In the genomic region with DNA sequence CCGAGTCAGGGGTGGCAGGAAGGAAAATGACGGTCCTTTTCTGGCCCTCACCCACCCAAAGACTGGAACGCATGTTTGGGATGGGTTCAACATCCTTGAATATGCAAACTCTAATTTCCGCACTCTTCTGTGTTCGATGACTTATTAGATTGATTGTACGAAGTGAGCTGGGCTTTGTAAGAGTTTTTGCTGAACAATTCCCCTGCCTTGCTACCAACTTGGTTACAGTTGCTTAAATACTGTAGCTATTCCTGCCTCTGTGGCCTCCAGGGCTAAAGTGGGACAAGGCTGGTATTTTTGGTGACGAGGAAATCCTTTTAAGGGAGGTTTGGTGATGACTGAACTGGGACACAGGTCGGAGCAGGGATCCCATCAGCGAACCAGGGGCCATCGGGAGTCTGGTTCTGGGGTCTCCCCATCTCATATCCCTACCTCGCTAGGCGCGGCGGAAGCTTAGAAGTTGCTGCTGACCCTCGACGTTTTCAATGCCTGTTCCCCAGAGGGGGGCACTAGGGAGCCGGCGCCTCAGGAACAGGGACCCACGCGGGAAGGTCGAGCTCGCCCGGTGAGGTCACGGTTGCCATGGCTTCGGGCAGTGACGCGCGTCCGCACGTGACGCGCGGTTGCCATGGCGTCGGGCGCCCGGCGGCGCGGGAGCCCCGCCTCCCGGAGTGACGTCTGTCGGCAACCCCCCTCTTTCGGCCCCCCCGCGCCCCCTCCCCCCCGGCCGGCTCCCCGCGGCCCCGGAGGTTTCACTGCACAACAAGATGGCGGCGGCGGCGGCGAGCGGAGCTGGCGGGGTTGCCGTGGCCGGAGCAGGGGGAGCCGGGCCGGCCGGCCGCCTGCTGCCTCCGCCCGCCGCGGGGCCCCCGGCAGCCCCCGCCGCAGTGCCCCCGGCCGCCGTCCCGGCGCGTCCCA, we compare ENCODE assay signal across 8 mouse cellular contexts. TPM values are rescaled to one million over a fixed set of nuclear protein-coding genes. Genes with fewer than 3 reads are reported as not detected.
DNase-seq lines count a peak whose midpoint lies in the region; ATAC-seq and TF ChIP-seq lines count a peak whose summit lies in the region.

A gene (minus strand): TSS at position 600 of the 918 bp plus-strand sequence.
A gene (plus strand): TSS at position 730 of the 918 bp plus-strand sequence.

- peak within 1 kb of the TSS; percentile 93 for H3K4me2 ChIP-seq in heart, embryonic 12.5 days
- peak within 1 kb of the TSS; percentile 78 for H3K4me2 ChIP-seq in kidney, embryonic 16.5 days (replicated peaks; ENCODE audit: low read depth, low read length)

- peak; percentile 84 for TF ChIP-seq CTCF in liver, adult 2 months (IDR thresholded peaks at IDR 0.05; ENCODE audit: low read depth, low read length)

- 5% methylated on average over 67 of the region's 78 CpGs for WGBS in heart, embryonic 12.5 days
- WGBS in kidney, embryonic 16.5 days: 2% methylated on average over 39 of the region's 78 CpGs
- 7% methylated on average over 55 of the region's 78 CpGs for WGBS in liver, adult 2 months

- peak; percentile 84 for ATAC-seq in erythroid progenitor cell, adult 5-6 weeks (replicated peaks; ENCODE audit: low FRiP score, poor library complexity, severe bottlenecking)
- ATAC-seq in heart, embryonic 12.5 days (ENCODE audit: insufficient number of reproducible peaks, low FRiP score): peak; percentile 93
- ATAC-seq in kidney, embryonic 16.5 days (ENCODE audit: low FRiP score, low TSS enrichment): peak; percentile 89
- ATAC-seq in monocyte, adult 5-6 weeks (replicated peaks; ENCODE audit: insufficient number of reproducible peaks, low FRiP score, low TSS enrichment, poor library complexity, severe bottlenecking): peak; percentile 68

- H3K4me3 ChIP-seq in brown adipose tissue, adult 24 weeks (ENCODE audit: insufficient read depth, low read depth, low read length): peak within 1 kb of the TSS; percentile 82
- H3K4me3 ChIP-seq in heart, embryonic 12.5 days: peak within 1 kb of the TSS; percentile 89
- H3K4me3 ChIP-seq in kidney, embryonic 16.5 days (ENCODE audit: low read length): peak within 1 kb of the TSS; percentile 97
- H3K4me3 ChIP-seq in liver, adult 2 months (ENCODE audit: insufficient read depth, low read depth, low read length): peak within 1 kb of the TSS; percentile 100

- peak within 1 kb of the TSS; percentile 94 for H3K27ac ChIP-seq in brown adipose tissue, adult 24 weeks (replicated peaks; ENCODE audit: low read depth, low read length)
- peak within 1 kb of the TSS; percentile 89 for H3K27ac ChIP-seq in heart, embryonic 12.5 days (ENCODE audit: poor library complexity, severe bottlenecking)
- peak within 1 kb of the TSS; percentile 94 for H3K27ac ChIP-seq in kidney, embryonic 16.5 days (ENCODE audit: low read length)
- peak within 1 kb of the TSS; percentile 83 for H3K27ac ChIP-seq in liver, adult 2 months (replicated peaks; ENCODE audit: insufficient read depth, low read depth, low read length)

- H3K9me3 ChIP-seq in heart, embryonic 12.5 days (replicated peaks): no peaks in the 10 kb centered on the region
- no peaks in the 10 kb centered on the region for H3K9me3 ChIP-seq in kidney, embryonic 16.5 days (ENCODE audit: low read length)

- H3K27me3 ChIP-seq in heart, embryonic 12.5 days (replicated peaks): no peaks in the 10 kb centered on the region
- no peaks in the 10 kb centered on the region for H3K27me3 ChIP-seq in kidney, embryonic 16.5 days (ENCODE audit: insufficient read depth, low read length)
- H3K27me3 ChIP-seq in liver, adult 2 months (ENCODE audit: control insufficient read depth, insufficient read depth, low read length): no peaks in the 10 kb centered on the region

- 0 out of 2 replicates have a peak, but pooled peaks have one; percentile 9 for TF ChIP-seq POLR2A in liver, adult 2 months (IDR thresholded peaks at IDR 0.05; ENCODE audit: extremely low read depth, insufficient read depth, low read length)

- H3K4me1 ChIP-seq in brown adipose tissue, adult 24 weeks (ENCODE audit: control insufficient read depth, insufficient read depth, insufficient read length, low read length): peaks cover 15% of the 10 kb centered on the region
- peaks cover 42% of the 10 kb centered on the region for H3K4me1 ChIP-seq in heart, embryonic 12.5 days (replicated peaks)
- H3K4me1 ChIP-seq in kidney, embryonic 16.5 days (ENCODE audit: insufficient read depth, low read length): peaks cover 36% of the 10 kb centered on the region
- H3K4me1 ChIP-seq in liver, adult 2 months (ENCODE audit: control insufficient read depth, insufficient read depth, low read length): peaks cover 20% of the 10 kb centered on the region

- peak within 1 kb of the TSS; percentile 92 for H3K9ac ChIP-seq in heart, embryonic 12.5 days
- peak within 1 kb of the TSS; percentile 93 for H3K9ac ChIP-seq in kidney, embryonic 16.5 days (replicated peaks; ENCODE audit: low read length)
- peak within 1 kb of the TSS; percentile 100 for H3K9ac ChIP-seq in liver, adult 2 months (ENCODE audit: low read depth, low read length)

- H3K36me3 ChIP-seq in heart, embryonic 12.5 days: no peaks in the 10 kb centered on the region
- H3K36me3 ChIP-seq in kidney, embryonic 16.5 days (ENCODE audit: insufficient read depth, low read length): no peaks in the 10 kb centered on the region
- H3K36me3 ChIP-seq in liver, adult 2 months (ENCODE audit: control insufficient read depth, insufficient read depth, low read length): no peaks in the 10 kb centered on the region

- peaks cover 28% of the 10 kb centered on the region for H3K79me2 ChIP-seq in liver, adult 2 months (ENCODE audit: control insufficient read depth, insufficient read depth, low read length)

- peak; percentile 98 for DNase-seq in CD4-positive, CD25-positive, alpha-beta regulatory T cell, adult 2 months (ENCODE audit: low read depth, low spot score)
- DNase-seq in liver, adult 2 months (ENCODE audit: extremely low read depth, low read depth, low spot score): peak; percentile 73
- peak; percentile 91 for DNase-seq in spleen, postnatal 36 days (ENCODE audit: low spot score in 2 of 2)

RNA-seq across cellular contexts. Expression of the first gene that starts in this region (rescaled TPM):
- 27.8 and 43.8 TPM in 2 replicates for polyA plus RNA-seq in brown adipose tissue, adult 24 weeks (2012; ENCODE audit: insufficient read depth, insufficient read length, missing spikeins)
- total RNA-seq in erythroid progenitor cell, adult 5-6 weeks (2015; ENCODE audit: low replicate concordance): 29.3 and 31.4 TPM in 2 replicates
- 52.9 and 68.6 TPM in 2 replicates for total RNA-seq in erythroid progenitor cell, adult 5-6 weeks (2017; ENCODE audit: low replicate concordance)
- polyA plus RNA-seq in heart, embryonic 12.5 days (2016; fragmentation: Nextera tagmentation; extraction: Ambion mirVana): 173 and 175 TPM in 2 replicates
- polyA plus RNA-seq in kidney, embryonic 16.5 days (2015; fragmentation: Nextera tagmentation; extraction: Ambion mirVana): 166 and 173 TPM in 2 replicates
- 14.6 and 14.8 TPM in 2 replicates for total RNA-seq in liver, adult 2 months (2014; rRNA removed)
- 12.0 and 14.2 TPM in 2 replicates for polyA plus RNA-seq in liver, adult 2 months (2012; rRNA removed)
- total RNA-seq in monocyte, adult 5-6 weeks (2017): 67.4 to 83.6 TPM (median 77.9 TPM) in 3 replicates

RNA-seq across cellular contexts. Expression of the second gene that starts in this region (rescaled TPM):
- 14.9 and 16.1 TPM in 2 replicates for polyA plus RNA-seq in brown adipose tissue, adult 24 weeks (2012; ENCODE audit: insufficient read depth, insufficient read length, missing spikeins)
- total RNA-seq in erythroid progenitor cell, adult 5-6 weeks (2015; ENCODE audit: low replicate concordance): 4.6 and 6.5 TPM in 2 replicates
- total RNA-seq in erythroid progenitor cell, adult 5-6 weeks (2017; ENCODE audit: low replicate concordance): 1.4 and 11.6 TPM in 2 replicates
- polyA plus RNA-seq in heart, embryonic 12.5 days (2016; fragmentation: Nextera tagmentation; extraction: Ambion mirVana): 13.9 and 15.0 TPM in 2 replicates
- 5.2 and 5.6 TPM in 2 replicates for polyA plus RNA-seq in kidney, embryonic 16.5 days (2015; fragmentation: Nextera tagmentation; extraction: Ambion mirVana)
- total RNA-seq in liver, adult 2 months (2014; rRNA removed): 14.1 and 17.3 TPM in 2 replicates
- 14.9 and 16.5 TPM in 2 replicates for polyA plus RNA-seq in liver, adult 2 months (2012; rRNA removed)
- total RNA-seq in monocyte, adult 5-6 weeks (2017): 8.8 to 21.7 TPM (median 11.0 TPM) in 3 replicates

Comparison
In these comparisons a context has a peak if more than half of its experiments do, and no peak if none do; other contexts are left out.
1. Peak in every context shown above with its lines: DNase-seq, ATAC-seq, H3K4me3 ChIP-seq and H3K27ac ChIP-seq.